Mouse (Mus musculus): ENCODE data around the gene Itpr2. TPM values are rescaled to one million over a fixed set of nuclear protein-coding genes. Genes with fewer than 3 reads are reported as not detected.

Itpr2 gene
- polyA plus RNA-seq, 1 experiment = 6.6 TPM

- H3K4me3 ChIP-seq (replicated peaks; ENCODE audit: insufficient read depth, low read depth, low read length) = peak overlapping the region; percentile 10
- DNase-seq = peak; percentile 69 to 77
- H3K4me1 ChIP-seq (ENCODE audit: control insufficient read depth, insufficient read depth, low read length) = no peaks in the 10 kb centered on the region
- no peaks in the 10 kb centered on the region for H3K27me3 ChIP-seq (ENCODE audit: control insufficient read depth, insufficient read depth, low read length)
- TF ChIP-seq POLR2A (IDR thresholded peaks at IDR 0.05; ENCODE audit: borderline replicate concordance, insufficient read depth, low read length) = no peak
- peak; percentile 83 for TF ChIP-seq CTCF (IDR thresholded peaks at IDR 0.05; ENCODE audit: borderline replicate concordance, insufficient read depth, low read depth, low read length)
- no peak overlapping the region for H3K27ac ChIP-seq (ENCODE audit: insufficient read depth, low read length)
- WGBS = 21% methylated on average over 10 of the region's 10 CpGs
These were observed 92.2 kb downstream of the Itpr2 start for GRCm38 (mm10) chr6:146409692-146410426.

DNA sequence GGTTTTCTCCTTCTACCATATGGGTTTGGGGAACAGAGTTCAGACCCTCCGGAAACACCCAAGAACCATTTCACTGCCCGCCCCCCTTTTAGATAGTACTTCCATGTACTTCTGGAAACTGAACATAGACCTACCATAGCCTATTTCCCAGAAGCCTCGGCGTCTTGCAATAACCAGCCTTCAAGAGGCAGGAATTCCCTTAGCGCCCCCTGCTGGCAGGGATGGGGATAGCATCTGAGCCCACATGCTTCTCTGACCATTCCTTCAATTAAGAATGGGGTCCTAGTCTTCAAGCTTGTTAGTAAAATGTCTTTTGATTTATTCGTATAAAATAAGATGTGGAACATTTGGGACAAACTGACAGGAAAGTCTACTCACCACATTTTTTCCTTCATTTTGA lies 96.6 kb downstream of the Itpr2 start:
- Histone ChIP-seq H3K27me3 (ENCODE audit: control insufficient read depth, insufficient read depth, low read length) (no peaks in the 10 kb centered on the region), H3K4me3 (replicated peaks; ENCODE audit: insufficient read depth, low read depth, low read length) (no peak overlapping the region), H3K27ac (ENCODE audit: insufficient read depth, low read length) (no peak overlapping the region), H3K4me1 (ENCODE audit: control insufficient read depth, insufficient read depth, low read length) (no peaks in the 10 kb centered on the region)
- WGBS = 47% methylated on average over 6 of the region's 6 CpGs
- TF ChIP-seq CTCF (IDR thresholded peaks at IDR 0.05; ENCODE audit: borderline replicate concordance, insufficient read depth, low read depth, low read length) (peak; percentile 69; the same call in 1 of the 2 replicates), POLR2A (IDR thresholded peaks at IDR 0.05; ENCODE audit: borderline replicate concordance, insufficient read depth, low read length) (no peak)
- peak in 1 of 2 experiments; percentile 28 for DNase-seq

DNA sequence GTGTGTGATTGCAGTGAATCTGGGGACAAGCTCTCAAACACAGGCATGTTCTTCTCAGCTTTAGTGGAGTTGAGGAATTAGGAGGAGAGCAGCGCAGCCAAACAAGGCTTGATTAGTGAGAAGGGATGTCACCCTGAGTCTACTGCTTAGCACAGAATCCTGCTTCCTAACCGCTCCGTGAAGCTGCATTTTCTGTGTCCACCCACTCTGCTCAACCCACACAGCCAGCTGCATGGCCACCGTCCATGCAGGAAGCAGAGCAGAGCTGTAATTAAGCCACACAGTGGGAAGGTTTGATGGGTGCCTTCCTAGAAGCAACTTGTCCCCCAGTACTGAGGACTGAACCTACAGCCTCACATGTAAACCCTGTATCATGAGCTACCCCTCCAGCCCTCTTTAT lies 97.1 kb downstream of the Itpr2 start:
- no peaks in the 10 kb centered on the region for H3K27me3 ChIP-seq (ENCODE audit: control insufficient read depth, insufficient read depth, low read length)
- no peak overlapping the region for H3K27ac ChIP-seq (ENCODE audit: insufficient read depth, low read length)
- no peak for TF ChIP-seq POLR2A (IDR thresholded peaks at IDR 0.05; ENCODE audit: borderline replicate concordance, insufficient read depth, low read length)
- no peak for TF ChIP-seq CTCF (IDR thresholded peaks at IDR 0.05; ENCODE audit: borderline replicate concordance, insufficient read depth, low read depth, low read length)
- 88% methylated on average over 4 of the region's 4 CpGs for WGBS
- no peak for DNase-seq
- no peaks in the 10 kb centered on the region; the same call in 1 of the 2 replicates for H3K4me1 ChIP-seq (ENCODE audit: control insufficient read depth, insufficient read depth, low read length)
- H3K4me3 ChIP-seq (replicated peaks; ENCODE audit: insufficient read depth, low read depth, low read length) = no peak overlapping the region

GRCm38 (mm10) chr6:146404156-146404555 lies 97.9 kb downstream of the Itpr2 start:
- Histone ChIP-seq H3K27me3 (ENCODE audit: control insufficient read depth, insufficient read depth, low read length) (no peaks in the 10 kb centered on the region), H3K4me3 (replicated peaks; ENCODE audit: insufficient read depth, low read depth, low read length) (no peak overlapping the region), H3K4me1 (ENCODE audit: control insufficient read depth, insufficient read depth, low read length) (no peaks in the 10 kb centered on the region; the same call in 1 of the 2 replicates), H3K27ac (ENCODE audit: insufficient read depth, low read length) (no peak overlapping the region)
- TF ChIP-seq CTCF (IDR thresholded peaks at IDR 0.05; ENCODE audit: borderline replicate concordance, insufficient read depth, low read depth, low read length) = no peak
- no peak for TF ChIP-seq POLR2A (IDR thresholded peaks at IDR 0.05; ENCODE audit: borderline replicate concordance, insufficient read depth, low read length)
- 58% methylated on average over 10 of the region's 10 CpGs for WGBS
- DNase-seq = no peak

- WGBS = 36% methylated on average over 6 of the region's 6 CpGs
- H3K4me3 ChIP-seq (replicated peaks; ENCODE audit: insufficient read depth, low read depth, low read length) = no peak overlapping the region
- no peaks in the 10 kb centered on the region for H3K27me3 ChIP-seq (ENCODE audit: control insufficient read depth, insufficient read depth, low read length)
- H3K4me1 ChIP-seq (ENCODE audit: control insufficient read depth, insufficient read depth, low read length) = no peaks in the 10 kb centered on the region; the same call in 1 of the 2 replicates
- H3K27ac ChIP-seq (ENCODE audit: insufficient read depth, low read length) = no peak overlapping the region
- peak in 1 of 2 experiments; percentile 27 for DNase-seq
- TF ChIP-seq POLR2A (IDR thresholded peaks at IDR 0.05; ENCODE audit: borderline replicate concordance, insufficient read depth, low read length) (no peak), CTCF (IDR thresholded peaks at IDR 0.05; ENCODE audit: borderline replicate concordance, insufficient read depth, low read depth, low read length) (no peak)
These were observed 98.9 kb downstream of the Itpr2 start for GRCm38 (mm10) chr6:146402905-146403642.

- H3K27ac ChIP-seq (ENCODE audit: insufficient read depth, low read length) = no peak overlapping the region
- DNase-seq = no peak
- WGBS = 69% methylated on average over 3 of the region's 3 CpGs
- H3K4me3 ChIP-seq (replicated peaks; ENCODE audit: insufficient read depth, low read depth, low read length) = no peak overlapping the region
- no peaks in the 10 kb centered on the region; the same call in 1 of the 2 replicates for H3K4me1 ChIP-seq (ENCODE audit: control insufficient read depth, insufficient read depth, low read length)
- TF ChIP-seq POLR2A (IDR thresholded peaks at IDR 0.05; ENCODE audit: borderline replicate concordance, insufficient read depth, low read length) (no peak), CTCF (IDR thresholded peaks at IDR 0.05; ENCODE audit: borderline replicate concordance, insufficient read depth, low read depth, low read length) (no peak)
- H3K27me3 ChIP-seq (ENCODE audit: control insufficient read depth, insufficient read depth, low read length) = no peaks in the 10 kb centered on the region
These were observed 104.2 kb downstream of the Itpr2 start for GRCm38 (mm10) chr6:146397803-146398202.

DNA sequence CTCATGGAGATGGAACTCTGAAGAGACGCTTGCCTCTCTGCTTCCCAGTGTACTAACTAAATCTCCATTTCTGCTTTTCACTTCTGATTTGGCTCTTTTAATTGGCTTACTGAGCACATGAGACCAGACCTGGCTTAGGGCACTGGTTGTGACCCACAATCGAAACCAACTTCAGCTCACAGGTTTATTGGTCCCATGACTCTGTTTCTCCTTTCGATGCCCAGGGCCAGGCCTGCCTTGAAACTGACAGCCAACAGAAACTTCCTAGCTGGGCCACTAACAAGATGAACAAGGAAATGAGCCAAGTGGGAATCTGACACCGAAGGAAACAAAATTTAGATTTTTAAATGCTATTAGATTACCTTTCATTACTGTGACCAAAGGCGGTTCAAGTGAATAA lies 105.8 kb downstream of the Itpr2 start:
- Histone ChIP-seq H3K4me1 (ENCODE audit: control insufficient read depth, insufficient read depth, low read length) (no peaks in the 10 kb centered on the region; the same call in 1 of the 2 replicates), H3K27ac (ENCODE audit: insufficient read depth, low read length) (no peak overlapping the region), H3K27me3 (ENCODE audit: control insufficient read depth, insufficient read depth, low read length) (no peaks in the 10 kb centered on the region), H3K4me3 (replicated peaks; ENCODE audit: insufficient read depth, low read depth, low read length) (no peak overlapping the region)
- TF ChIP-seq CTCF (IDR thresholded peaks at IDR 0.05; ENCODE audit: borderline replicate concordance, insufficient read depth, low read depth, low read length) (no peak), POLR2A (IDR thresholded peaks at IDR 0.05; ENCODE audit: borderline replicate concordance, insufficient read depth, low read length) (no peak)
- WGBS = 92% methylated on average over 5 of the region's 5 CpGs
- no peak for DNase-seq

Data from cerebellum, adult 2 months (tissue).